Mouse (Mus musculus) lung, postnatal 36 days (tissue): ENCODE measurements around the gene Vangl2.

ENCODE experiments used
- DNase-seq: peaks from one replicate; pipeline ENCODE4 v3.0.0; 2022; ENCODE audit warnings: mixed read lengths

Gene Vangl2

DNA sequence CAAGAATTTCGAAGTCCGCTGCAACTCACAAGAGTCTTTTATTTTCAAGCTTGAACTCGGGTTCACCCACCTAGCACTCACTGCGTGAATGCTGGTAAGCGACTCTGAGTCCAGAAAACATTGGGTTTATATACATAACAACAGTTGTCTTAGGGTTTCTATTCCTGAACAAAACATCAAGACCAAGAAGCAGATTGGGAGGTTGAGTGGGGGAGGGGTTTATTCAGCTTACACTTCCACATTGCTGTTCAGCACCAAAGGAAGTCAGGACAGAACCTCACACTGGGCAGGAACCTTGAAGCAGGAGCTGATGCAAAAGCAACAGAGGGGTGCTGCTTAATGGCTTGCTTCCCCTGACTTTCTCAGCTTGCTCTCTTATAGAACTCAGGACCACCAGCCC is 67.5 kb downstream of the Vangl2 start:
- DNase-seq = no peak

DNA sequence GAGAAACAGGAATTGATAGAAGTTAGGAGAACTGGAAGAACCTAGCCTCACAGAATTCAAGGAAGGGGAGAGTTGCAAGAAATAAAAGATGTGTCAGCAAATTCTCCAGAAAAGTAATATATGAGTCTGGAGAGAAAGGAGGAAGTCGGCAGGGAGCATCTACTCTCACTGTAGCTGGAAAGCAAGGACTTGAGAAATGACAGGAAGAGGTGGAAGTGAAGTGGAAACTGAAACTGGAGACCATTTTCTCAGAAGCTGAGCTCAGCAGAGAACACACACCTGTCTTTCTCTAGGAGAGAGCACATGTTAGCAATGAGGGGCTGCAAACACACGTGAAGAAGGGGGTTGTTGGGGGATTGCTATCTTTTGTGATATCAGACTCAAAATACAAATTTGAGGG is 70.8 kb downstream of the Vangl2 start:
- DNase-seq = no peak

DNA sequence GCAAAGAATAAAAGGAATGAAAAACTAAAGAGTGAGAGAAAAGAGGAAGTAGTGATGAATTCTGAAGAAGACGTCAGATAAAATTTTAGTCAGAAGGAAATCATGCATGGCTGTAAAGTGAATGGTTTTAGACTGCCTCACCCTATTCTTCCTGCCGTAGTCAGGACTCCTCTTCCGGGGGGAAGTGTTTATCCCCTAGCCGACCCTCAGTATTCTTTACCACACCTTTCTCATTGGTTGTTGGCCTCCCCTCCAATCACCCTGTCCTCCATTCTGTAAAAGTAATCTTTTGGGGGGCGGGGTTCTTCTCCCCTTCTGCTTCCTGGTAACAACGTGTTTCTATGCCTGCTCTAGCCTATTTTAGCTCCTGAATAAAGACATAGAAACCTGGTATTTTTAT is 73.2 kb downstream of the Vangl2 start:
- DNase-seq = no peak
